Mouse (Mus musculus) liver, embryonic 14.5 days (tissue): ENCODE measurements around the gene Serpinf2. TPM values are rescaled to one million over a fixed set of nuclear protein-coding genes. Genes with fewer than 3 reads are reported as not detected.
A peak's percentile ranks its signal among the peaks of the same experiment; 100 is the strongest.

Experiments used
- ATAC-seq: fragments of 200-750 bp; cut with Nextera tagmentation; 2 replicates; pipeline ENCODE4 v1.8.0; 2017; ENCODE audit warnings: moderate number of reproducible peaks, mild to moderate bottlenecking, moderate library complexity; ENCODE audit not compliant: insufficient read depth
- DNase-seq, 3 experiments: peaks; one replicate each; pipeline ENCODE4 v3.0.0-alpha.2; 2012 to 2013; ENCODE audit warnings: low read depth in 3 of 3, low spot score in 3 of 3
- H3K27ac ChIP-seq: fragments of 300-500 bp; sonication (generic); 2 replicates; pipeline ENCODE4 v1.5.1; 2014; ENCODE audit warnings: moderate library complexity, mild to moderate bottlenecking, control low read depth, inconsistent platforms
- H3K27me3 ChIP-seq: fragments of 300-500 bp; sonication (generic); 2 replicates; pipeline ENCODE4 v1.6.1; 2014; ENCODE audit warnings: mild to moderate bottlenecking, low read length, moderate library complexity; ENCODE audit not compliant: control insufficient read depth, insufficient read depth
- H3K36me3 ChIP-seq: fragments of 300-500 bp; sonication (generic); replicated peaks from 2 replicates; pipeline ENCODE4 v1.6.1; 2014; ENCODE audit warnings: low read depth; ENCODE audit not compliant: control insufficient read depth, insufficient read depth
- H3K4me1 ChIP-seq, 2 experiments: fragments of 200-500 bp in 1 of 2; fragments of 300-500 bp in 1 of 2; sonication (generic) in 1 of 2; replicated peaks; 2 replicates each; pipeline ENCODE4 v1.6.1; 2012 to 2014; ENCODE audit warnings: antibody characterized with exemption in 1 of 2, inconsistent platforms in 1 of 2, low read length in 1 of 2; ENCODE audit not compliant: control insufficient read depth in 2 of 2, insufficient read depth in 2 of 2
- H3K4me2 ChIP-seq: fragments of 300-500 bp; sonication (generic); 2 replicates; pipeline ENCODE4 v1.6.1; 2014; ENCODE audit warnings: low read depth, mild to moderate bottlenecking, control low read depth, moderate library complexity
- H3K4me3 ChIP-seq, 2 experiments: fragments of 200-500 bp in 1 of 2; fragments of 300-500 bp in 1 of 2; sonication (generic) in 1 of 2; 2 replicates each; pipeline ENCODE4 v1.5.1; 2012 to 2014; ENCODE audit warnings: low read depth in 2 of 2, low read length in 2 of 2, mild to moderate bottlenecking in 2 of 2, control low read depth in 1 of 2, inconsistent platforms in 1 of 2, moderate library complexity in 1 of 2; ENCODE audit not compliant: insufficient read depth in 1 of 2
- H3K9ac ChIP-seq: fragments of 300-500 bp; sonication (generic); replicated peaks from 2 replicates; pipeline ENCODE4 v1.6.1; 2014; ENCODE audit warnings: mild to moderate bottlenecking, control low read depth, moderate library complexity
- H3K9me3 ChIP-seq: fragments of 300-500 bp; sonication (generic); 2 replicates; pipeline ENCODE4 v1.6.1; 2016; ENCODE audit warnings: low read length, mixed read lengths; ENCODE audit not compliant: control insufficient read depth
- CTCF ChIP-seq: IDR thresholded peaks from 2 replicates; pipeline ENCODE4 v1.5.1; 2016; ENCODE audit warnings: antibody characterized with exemption, low read depth, control low read depth
- EP300 ChIP-seq: IDR thresholded peaks from 2 replicates; pipeline ENCODE4 v1.6.1; 2016; ENCODE audit warnings: antibody characterized with exemption, low read depth
- WGBS: fragments of 180-500 bp; shearing (Covaris S2); extraction: QIAGEN DNeasy Blood & Tissue Kit; methylation state at CpG from one replicate; pipeline ENCODE4 v1.1.7; 2014; ENCODE audit not compliant: insufficient replicate concordance; 5-methylcytosine and 5-hydroxymethylcytosine counted together
- polyA plus RNA-seq, 2 experiments: library from polyadenylated mRNA; depleted of rRNA in 1 of 2; stranded (reverse) in 1 of 2; unstranded in 1 of 2; fragments of >200 nt; fragmentation: Nextera tagmentation in 1 of 2; extraction: Ambion mirVana in 1 of 2; gene quantifications; 2 replicates each; pipeline versions ENCODE4 v1.2.1 to v1.2.3; 2012 to 2014

Gene Serpinf2
- polyA plus RNA-seq, 2 experiments: 304 to 474 TPM

DNA sequence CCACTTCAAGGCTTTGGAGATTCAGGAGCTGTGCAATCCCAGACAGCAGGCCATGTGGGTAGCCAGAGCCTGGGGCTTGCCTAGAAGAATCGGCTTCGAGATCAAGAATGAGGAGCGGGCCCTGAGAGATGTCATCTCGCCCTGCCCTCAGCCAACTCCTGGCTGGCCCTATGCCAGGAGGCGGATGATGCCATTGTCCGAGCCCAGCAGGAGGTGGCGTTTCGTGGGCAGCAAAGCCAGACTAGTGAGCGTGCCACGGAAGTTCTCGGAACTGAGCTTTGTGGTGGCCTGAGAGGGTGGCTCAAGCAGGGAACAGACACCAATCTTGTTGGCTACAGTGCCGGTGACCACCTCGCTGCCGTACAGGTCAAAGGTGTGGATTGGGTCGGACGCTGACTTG lies 2.2 kb upstream of the Serpinf2 start:
- H3K9ac ChIP-seq: no peak overlapping the region
- H3K4me1 ChIP-seq: 0 out of 4 replicates have a peak, but pooled peaks cover 0 to 2% of the 10 kb centered on the region in 2 experiments
- H3K27ac ChIP-seq: no peak overlapping the region
- H3K36me3 ChIP-seq: peaks cover 53% of the 10 kb centered on the region
- TF ChIP-seq CTCF (no peak), EP300 (no peak)
- no peak overlapping the region for H3K4me2 ChIP-seq
- H3K27me3 ChIP-seq: no peaks in the 10 kb centered on the region
- ATAC-seq: no peak
- H3K4me3 ChIP-seq: no peak overlapping the region
- WGBS: 90% methylated on average over 16 of the region's 16 CpGs
- no peak for DNase-seq
- H3K9me3 ChIP-seq: no peaks in the 10 kb centered on the region

DNA sequence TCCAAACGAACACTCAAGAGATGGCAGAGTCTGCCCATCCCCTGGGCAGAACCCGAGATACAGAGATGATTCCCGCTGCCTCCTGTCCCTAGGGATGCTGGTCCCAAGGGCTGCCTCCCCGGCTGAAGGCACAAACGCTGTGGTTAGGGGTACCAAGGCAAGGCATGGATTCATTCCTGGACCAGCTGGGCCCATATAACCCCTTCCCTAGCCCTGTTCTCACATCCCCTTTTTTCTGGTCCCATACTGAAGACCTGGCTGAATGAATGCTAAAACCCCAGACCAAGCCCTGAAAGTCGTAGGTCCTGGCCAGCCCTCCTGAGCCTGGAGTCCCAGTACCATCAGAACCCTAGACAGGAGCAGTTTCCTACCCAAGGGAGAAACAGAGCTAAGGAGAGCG lies 1.6 kb upstream of the Serpinf2 start:
- TF ChIP-seq EP300 (no peak), CTCF (no peak)
- Histone ChIP-seq H3K4me3 (no peak overlapping the region), H3K9ac (no peak overlapping the region), H3K27ac (no peak overlapping the region), H3K4me2 (no peak overlapping the region), H3K27me3 (no peaks in the 10 kb centered on the region), H3K9me3 (no peaks in the 10 kb centered on the region), H3K4me1 (0 out of 4 replicates have a peak, but pooled peaks cover 0 to 2% of the 10 kb centered on the region in 2 experiments), H3K36me3 (peaks cover 49% of the 10 kb centered on the region)
- ATAC-seq (no peak), DNase-seq (no peak)
- WGBS: 74% methylated on average over 7 of the region's 7 CpGs

DNA sequence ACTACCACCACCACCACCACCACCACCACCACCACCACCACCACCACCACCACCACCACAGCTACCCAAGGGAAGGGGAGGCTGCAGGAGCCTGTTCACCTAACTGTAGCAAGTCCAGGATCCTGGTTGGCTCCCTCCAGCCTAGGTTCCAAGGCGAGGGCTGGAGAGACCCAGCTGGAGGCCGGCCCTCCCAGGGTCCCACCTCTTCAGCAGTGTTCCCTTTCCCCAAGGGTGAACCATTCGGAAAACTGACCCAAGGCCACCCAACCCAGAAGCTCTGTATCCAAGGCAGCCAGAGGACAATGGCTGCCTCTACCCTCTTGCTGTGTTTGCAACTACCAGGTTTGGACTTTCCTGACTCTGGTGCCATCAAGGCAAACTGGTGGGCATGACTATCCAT lies 560 bp upstream of the Serpinf2 start:
- Histone ChIP-seq H3K9ac (no peak overlapping the region), H3K4me3 (no peak overlapping the region), H3K9me3 (no peaks in the 10 kb centered on the region), H3K27me3 (no peaks in the 10 kb centered on the region), H3K27ac (no peak overlapping the region), H3K4me1 (0 out of 4 replicates have a peak, but pooled peaks cover 0 to 2% of the 10 kb centered on the region in 2 experiments), H3K36me3 (peaks cover 39% of the 10 kb centered on the region), H3K4me2 (no peak overlapping the region)
- ATAC-seq (no peak), DNase-seq (no peak)
- WGBS: 63% methylated on average over 3 of the region's 3 CpGs
- TF ChIP-seq CTCF (no peak), EP300 (no peak)

DNA sequence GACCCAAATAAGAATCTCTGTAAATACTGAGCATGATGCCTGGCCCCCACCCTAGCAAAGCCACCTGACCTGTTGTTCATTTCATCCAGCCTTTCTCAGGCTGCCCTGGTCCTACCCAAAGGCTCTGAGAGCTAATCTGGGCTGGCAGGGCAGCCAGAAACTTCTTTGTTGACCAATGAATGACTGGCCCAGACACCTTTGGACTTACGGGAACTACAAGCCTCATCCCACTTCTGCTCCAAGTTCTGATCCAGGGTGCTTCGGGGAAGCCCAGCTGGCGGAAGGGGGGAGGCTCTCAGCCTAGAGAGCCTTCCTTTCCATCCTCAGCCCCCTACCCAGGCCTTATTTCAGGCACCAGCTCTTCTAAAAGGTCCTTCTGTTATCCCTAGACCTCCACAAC lies 587 bp downstream of the Serpinf2 start:
- Histone ChIP-seq H3K4me3 (peak overlapping the region; percentile 33 to 56), H3K9ac (no peak overlapping the region; the same call in 1 of the 2 replicates), H3K9me3 (peaks cover 5% of the 10 kb centered on the region), H3K4me1 (0 out of 4 replicates have a peak, but pooled peaks cover 0 to 2% of the 10 kb centered on the region in 2 experiments), H3K4me2 (no peak overlapping the region), H3K36me3 (peaks cover 32% of the 10 kb centered on the region), H3K27ac (no peak overlapping the region), H3K27me3 (no peaks in the 10 kb centered on the region)
- ATAC-seq (no peak), DNase-seq (no peak)
- 76% methylated on average over 3 of the region's 3 CpGs for WGBS
- TF ChIP-seq EP300 (no peak), CTCF (no peak)

DNA sequence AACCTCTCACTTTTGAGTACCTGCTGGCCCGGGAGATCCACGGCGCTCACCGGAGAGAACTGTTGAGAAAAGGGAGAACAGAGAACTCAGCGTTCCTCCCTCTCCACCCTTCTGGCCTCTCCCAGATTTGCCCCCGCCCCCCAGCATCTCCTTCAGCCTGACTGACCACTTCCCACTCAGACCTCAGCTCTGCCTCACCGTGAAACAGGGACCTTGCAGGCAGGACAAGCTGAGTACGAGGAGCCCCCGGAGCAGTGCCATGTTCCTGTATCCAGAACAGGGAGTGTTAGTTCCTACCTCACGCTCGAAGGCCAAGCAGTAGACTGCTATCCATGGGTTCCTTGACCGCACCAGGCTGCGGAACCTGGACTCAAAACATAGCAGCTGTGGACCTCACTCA lies 1.2 kb downstream of the Serpinf2 start:
- Histone ChIP-seq H3K9me3 (peaks cover 5% of the 10 kb centered on the region), H3K27me3 (no peaks in the 10 kb centered on the region), H3K4me1 (0 out of 4 replicates have a peak, but pooled peaks cover 0 to 2% of the 10 kb centered on the region in 2 experiments), H3K36me3 (peaks cover 26% of the 10 kb centered on the region), H3K27ac (no peak overlapping the region), H3K9ac (no peak overlapping the region; the same call in 1 of the 2 replicates), H3K4me3 (peak overlapping the region; percentile 33 to 56), H3K4me2 (peak overlapping the region; percentile 30; the same call in 1 of the 2 replicates)
- WGBS: 57% methylated on average over 13 of the region's 13 CpGs
- TF ChIP-seq EP300 (no peak), CTCF (no peak)
- DNase-seq (no peak), ATAC-seq (no peak)
